Mouse (Mus musculus) spleen, adult 2 months (tissue): ENCODE measurements around the gene Pdlim1. TPM values are rescaled to one million over a fixed set of nuclear protein-coding genes. Genes with fewer than 3 reads are reported as not detected.

Experiments
- DNase-seq, 2 experiments: peaks; one replicate each; pipeline versions ENCODE4 v3.0.0 to v3.0.0-alpha.2; 2012 to 2021; ENCODE audit warnings: low spot score in 2 of 2, low read depth in 1 of 2
- H3K27ac ChIP-seq: fragments of 200-500 bp; 2 replicates; pipeline ENCODE4 v1.5.1; 2012; ENCODE audit warnings: low read length, inconsistent platforms; ENCODE audit not compliant: insufficient read depth
- H3K27me3 ChIP-seq: fragments of 200-500 bp; 2 replicates; pipeline ENCODE4 v1.6.1; 2012; ENCODE audit warnings: mild to moderate bottlenecking, moderate library complexity, low read length, inconsistent platforms; ENCODE audit not compliant: control insufficient read depth, insufficient read depth
- H3K36me3 ChIP-seq: fragments of 200-500 bp; 2 replicates; pipeline ENCODE4 v1.6.1; 2012; ENCODE audit warnings: mild to moderate bottlenecking, low read length, inconsistent platforms; ENCODE audit not compliant: control insufficient read depth, insufficient read depth
- H3K4me1 ChIP-seq: fragments of 200-500 bp; 2 replicates; pipeline ENCODE4 v1.6.1; 2011; ENCODE audit warnings: inconsistent platforms; ENCODE audit not compliant: control insufficient read depth, insufficient read depth, insufficient read length
- H3K4me3 ChIP-seq: fragments of 200-500 bp; 2 replicates; pipeline ENCODE4 v1.5.1; 2011; ENCODE audit warnings: mild to moderate bottlenecking, inconsistent platforms; ENCODE audit not compliant: insufficient read depth, insufficient read length; ENCODE audit errors: extremely low read depth
- CTCF ChIP-seq: fragments of 200-500 bp; IDR thresholded peaks from 2 replicates; pipeline ENCODE4 v1.5.1; 2011; ENCODE audit warnings: mild to moderate bottlenecking, inconsistent platforms; ENCODE audit not compliant: insufficient read depth, insufficient read length, insufficient replicate concordance; ENCODE audit errors: extremely low read depth
- POLR2A ChIP-seq: fragments of 200-500 bp; IDR thresholded peaks from 2 replicates; pipeline ENCODE4 v1.6.1; 2011; ENCODE audit warnings: low read depth, low read length, inconsistent platforms
- WGBS: fragments of 180-500 bp; shearing (Covaris S2); methylation state at CpG from one replicate; pipeline ENCODE4 v1.1.7; 2018; 5-methylcytosine and 5-hydroxymethylcytosine counted together
- polyA plus RNA-seq: library from polyadenylated mRNA; depleted of rRNA; stranded (reverse); fragments of >200 nt; gene quantifications from 2 replicates; pipeline ENCODE4 v1.2.3, GENCODE M21; 2012

The Pdlim1 gene
- polyA plus RNA-seq, 1 experiment: 41.4 TPM

GRCm38 (mm10) chr19:40288415-40288814 is 16.8 kb upstream of the Pdlim1 start:
- H3K36me3 ChIP-seq: no peaks in the 10 kb centered on the region
- H3K4me1 ChIP-seq: no peaks in the 10 kb centered on the region
- H3K4me3 ChIP-seq: no peak overlapping the region
- TF ChIP-seq POLR2A: no peak
- no peak for TF ChIP-seq CTCF
- no peaks in the 10 kb centered on the region for H3K27me3 ChIP-seq
- 93% methylated on average over 9 of the region's 9 CpGs for WGBS
- H3K27ac ChIP-seq: no peak overlapping the region
- no peak for DNase-seq

GRCm38 (mm10) chr19:40284704-40285103 is 13.1 kb upstream of the Pdlim1 start:
- TF ChIP-seq CTCF (no peak), POLR2A (no peak)
- no peaks in the 10 kb centered on the region for H3K27me3 ChIP-seq
- H3K27ac ChIP-seq: no peak overlapping the region
- no peaks in the 10 kb centered on the region for H3K36me3 ChIP-seq
- DNase-seq: no peak
- no peaks in the 10 kb centered on the region for H3K4me1 ChIP-seq
- 94% methylated on average over 2 of the region's 2 CpGs for WGBS
- H3K4me3 ChIP-seq: no peak overlapping the region

DNA sequence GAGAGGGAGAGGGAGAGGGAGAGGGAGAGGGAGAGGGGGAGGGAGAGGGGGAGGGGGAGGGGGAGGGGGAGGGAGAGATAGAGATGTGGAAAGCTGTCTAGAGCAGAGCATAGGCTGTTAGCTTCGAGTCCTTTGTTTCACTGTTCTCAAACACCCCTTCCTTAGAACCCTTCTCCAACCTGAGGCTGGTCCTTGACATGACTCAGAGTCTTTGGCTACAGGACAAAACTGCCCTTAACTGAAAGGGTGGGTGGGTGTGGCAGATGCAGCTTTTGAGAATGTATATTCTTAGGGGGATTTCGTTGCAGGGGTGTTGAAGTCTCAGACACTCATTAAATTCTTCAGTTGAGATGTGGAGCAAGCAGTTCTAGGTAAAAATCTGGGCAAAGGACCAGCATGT is 11.8 kb upstream of the Pdlim1 start:
- WGBS: 69% methylated on average over 2 of the region's 2 CpGs
- no peaks in the 10 kb centered on the region for H3K4me1 ChIP-seq
- TF ChIP-seq CTCF: no peak
- TF ChIP-seq POLR2A: no peak
- H3K4me3 ChIP-seq: no peak overlapping the region
- no peak for DNase-seq
- H3K36me3 ChIP-seq: no peaks in the 10 kb centered on the region
- H3K27me3 ChIP-seq: no peaks in the 10 kb centered on the region
- no peak overlapping the region for H3K27ac ChIP-seq

DNA sequence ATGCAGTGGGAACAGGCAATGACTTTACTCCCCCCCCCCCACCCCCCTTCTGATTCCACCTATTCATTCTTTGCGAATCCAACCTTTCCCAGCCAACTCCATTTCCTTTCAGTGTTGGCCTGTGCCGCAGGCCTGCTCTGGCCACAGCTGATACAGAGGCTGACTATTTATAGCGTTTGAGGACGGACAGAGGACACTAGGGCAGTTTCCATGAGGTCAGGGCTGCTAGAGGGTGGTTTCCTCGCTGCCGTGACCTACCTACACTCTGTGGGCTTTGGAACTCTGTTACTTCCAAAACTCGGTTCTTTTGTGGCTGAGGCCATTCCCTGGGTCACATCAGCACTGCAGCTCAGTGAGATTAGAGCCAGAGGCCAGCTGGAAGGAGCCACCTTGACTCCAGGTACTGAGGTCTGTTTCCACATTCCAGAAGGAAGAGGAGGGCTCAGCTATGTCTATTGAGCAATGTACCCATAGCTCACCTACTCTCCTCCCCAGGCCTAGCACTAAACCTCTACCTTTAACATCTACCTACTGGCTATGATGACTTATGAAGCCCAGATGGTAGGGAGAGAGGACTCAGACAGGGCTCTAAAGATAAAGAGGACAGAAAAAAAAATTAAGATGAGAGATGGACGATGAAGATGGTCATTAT is 6.9 kb upstream of the Pdlim1 start:
- no peak overlapping the region for H3K4me3 ChIP-seq
- WGBS: 79% methylated on average over 8 of the region's 8 CpGs
- no peaks in the 10 kb centered on the region for H3K27me3 ChIP-seq
- no peak overlapping the region for H3K27ac ChIP-seq
- no peaks in the 10 kb centered on the region for H3K36me3 ChIP-seq
- H3K4me1 ChIP-seq: no peaks in the 10 kb centered on the region
- TF ChIP-seq CTCF: no peak
- DNase-seq: no peak

GRCm38 (mm10) chr19:40277494-40277893 is 5.9 kb upstream of the Pdlim1 start:
- H3K27me3 ChIP-seq: no peaks in the 10 kb centered on the region
- H3K4me3 ChIP-seq: no peak overlapping the region
- no peak for TF ChIP-seq POLR2A
- no peak for TF ChIP-seq CTCF
- WGBS: 87% methylated on average over 8 of the region's 8 CpGs
- no peak overlapping the region for H3K27ac ChIP-seq
- H3K4me1 ChIP-seq: no peaks in the 10 kb centered on the region
- H3K36me3 ChIP-seq: no peaks in the 10 kb centered on the region
- DNase-seq: no peak

DNA sequence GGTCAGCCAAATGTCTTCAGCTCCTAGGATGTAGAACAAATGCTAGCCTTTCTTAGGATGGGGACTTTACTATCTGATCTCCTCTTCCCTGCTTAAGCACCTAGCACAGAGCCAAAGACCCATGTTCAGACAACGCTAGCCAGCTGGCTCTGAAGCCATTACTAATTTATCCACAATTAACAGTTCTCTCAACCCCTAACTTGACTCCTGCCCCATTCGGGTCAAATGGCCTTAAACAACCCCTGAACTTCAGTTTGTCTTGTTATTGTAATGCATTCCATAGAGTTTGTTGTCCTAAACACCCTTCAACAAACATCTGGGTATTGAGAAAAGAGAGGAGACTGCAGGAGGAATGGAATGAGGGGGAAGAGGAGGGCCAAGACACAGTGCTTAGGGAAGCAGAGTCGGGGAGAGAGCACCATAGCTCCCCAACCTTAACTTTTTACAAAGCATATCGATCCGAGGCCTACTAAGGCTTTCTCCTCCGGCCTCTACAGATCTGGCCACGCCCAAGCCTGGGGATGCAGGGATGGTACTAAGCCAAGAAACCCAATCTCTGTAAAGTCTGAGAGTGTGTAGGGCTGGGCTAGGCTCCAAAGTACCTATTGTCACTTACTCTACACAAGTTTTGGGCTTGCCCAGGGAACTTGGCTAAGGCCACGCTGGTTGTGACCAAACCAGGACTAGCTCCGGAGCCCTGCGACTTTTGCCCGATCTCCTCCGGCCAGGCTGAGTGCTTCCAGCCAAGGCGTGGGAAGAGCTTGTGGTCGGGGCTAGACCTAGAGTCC is 4.0 kb upstream of the Pdlim1 start:
- no peak for DNase-seq
- 92% methylated on average over 14 of the region's 14 CpGs for WGBS
- TF ChIP-seq CTCF: no peak
- TF ChIP-seq POLR2A: no peak
- Histone ChIP-seq H3K27ac (no peak overlapping the region), H3K27me3 (no peaks in the 10 kb centered on the region), H3K36me3 (no peaks in the 10 kb centered on the region), H3K4me3 (no peak overlapping the region), H3K4me1 (no peaks in the 10 kb centered on the region)

DNA sequence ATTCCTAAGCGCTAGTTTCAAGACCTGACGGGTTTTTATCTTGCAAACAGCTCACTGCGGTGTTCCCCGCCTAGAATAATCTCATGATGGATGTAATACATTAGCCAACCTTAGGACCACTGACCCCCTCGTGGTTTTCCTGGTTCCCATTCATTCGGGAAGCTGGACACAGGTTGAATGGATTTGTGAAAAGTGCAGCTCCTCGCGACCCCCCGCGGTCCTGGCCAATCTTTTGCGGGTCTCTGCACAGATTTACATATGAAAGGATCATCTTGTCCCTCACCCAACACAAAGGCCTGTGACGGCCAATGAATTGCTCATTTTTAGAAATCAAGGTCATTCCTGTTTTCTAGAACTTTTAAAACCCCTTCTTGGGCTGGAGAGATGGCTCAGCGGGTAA is 1.0 kb upstream of the Pdlim1 start:
- WGBS: 82% methylated on average over 13 of the region's 13 CpGs
- Histone ChIP-seq H3K4me3 (no peak overlapping the region), H3K27me3 (no peaks in the 10 kb centered on the region), H3K27ac (no peak overlapping the region), H3K36me3 (no peaks in the 10 kb centered on the region), H3K4me1 (peaks cover 9% of the 10 kb centered on the region)
- TF ChIP-seq CTCF: no peak
- no peak for DNase-seq
